Mouse (Mus musculus) heart, adult 2 months (tissue): Measurements from ENCODE around the gene Hacl1.

Source experiments
- CTCF ChIP-seq: fragments of 200-600 bp; IDR thresholded peaks from 2 replicates; pipeline ENCODE4 v1.8.1; 2022; ENCODE audit warnings: antibody characterized with exemption, mild to moderate bottlenecking, moderate library complexity
- EP300 ChIP-seq: fragments of 200-500 bp; IDR thresholded peaks from 2 replicates; pipeline ENCODE4 v1.6.1; 2011; ENCODE audit warnings: low read depth, low read length, control low read depth; ENCODE audit not compliant: insufficient read depth
- POLR2A ChIP-seq: fragments of 200-500 bp; IDR thresholded peaks from 2 replicates; pipeline ENCODE4 v1.6.1; 2011; ENCODE audit warnings: mild to moderate bottlenecking, low read depth, low read length, control low read depth; ENCODE audit not compliant: insufficient read depth

DNA sequence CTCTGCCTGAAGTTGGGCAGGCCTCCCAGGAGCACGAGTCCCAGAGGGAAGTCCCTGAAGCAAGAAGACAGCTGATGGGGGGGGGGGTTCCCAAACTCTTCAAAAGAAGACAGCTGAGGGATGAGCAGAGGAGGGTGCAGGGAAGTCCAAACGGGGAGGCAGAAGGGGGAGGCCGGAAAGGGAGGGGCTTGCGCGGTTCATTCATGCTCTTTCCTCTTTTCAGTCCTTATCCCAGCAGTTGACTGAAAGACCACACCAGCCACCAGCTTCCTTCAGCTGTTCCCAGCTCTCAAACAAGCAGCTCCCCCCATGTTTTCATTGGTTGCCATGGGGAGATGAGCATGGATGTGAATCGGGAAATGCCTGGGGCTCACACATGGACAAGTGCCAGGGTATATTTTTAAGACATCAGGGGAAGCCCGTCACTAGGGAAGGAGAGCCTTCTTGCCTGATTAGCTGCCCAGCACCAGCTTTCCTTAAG is 71.9 kb downstream of the Hacl1 start:
- no peak for TF ChIP-seq POLR2A
- TF ChIP-seq CTCF: no peak
- TF ChIP-seq EP300: no peak
